Mouse (Mus musculus) small intestine, adult 2 months (tissue): ENCODE data around the gene Aifm2. TPM values are rescaled to one million over a fixed set of nuclear protein-coding genes. Genes with fewer than 3 reads are reported as not detected.

ENCODE experiments used
- H3K27ac ChIP-seq: fragments of 200-500 bp; 2 replicates; pipeline ENCODE4 v1.5.1; 2012; ENCODE audit warnings: low read depth, low read length, control low read depth, inconsistent platforms; ENCODE audit not compliant: insufficient read depth
- H3K27me3 ChIP-seq: fragments of 200-500 bp; 2 replicates; pipeline ENCODE4 v1.6.1; 2012; ENCODE audit warnings: mild to moderate bottlenecking, moderate library complexity, low read length, inconsistent platforms; ENCODE audit not compliant: control insufficient read depth, insufficient read depth
- H3K36me3 ChIP-seq: fragments of 200-500 bp; 2 replicates; pipeline ENCODE4 v1.6.1; 2012; ENCODE audit warnings: mild to moderate bottlenecking, low read length, control low read depth, inconsistent platforms; ENCODE audit not compliant: control insufficient read depth, insufficient read depth
- H3K4me1 ChIP-seq: fragments of 200-500 bp; 2 replicates; pipeline ENCODE4 v1.6.1; 2012; ENCODE audit warnings: low read length, inconsistent platforms, mixed read lengths; ENCODE audit not compliant: control insufficient read depth, insufficient read depth, insufficient read length
- H3K4me3 ChIP-seq: fragments of 200-500 bp; 2 replicates; pipeline ENCODE4 v1.5.1; 2012; ENCODE audit warnings: low read depth, mild to moderate bottlenecking, control low read depth, inconsistent platforms, low read length, moderate library complexity
- CTCF ChIP-seq: fragments of 200-500 bp; IDR thresholded peaks from 2 replicates; pipeline ENCODE4 v1.5.1; 2012; ENCODE audit warnings: low read depth, mild to moderate bottlenecking, control low read depth, inconsistent platforms, low read length, moderate library complexity, mixed read lengths; ENCODE audit not compliant: insufficient replicate concordance, insufficient read length; ENCODE audit errors: extremely low read depth
- POLR2A ChIP-seq: fragments of 200-500 bp; IDR thresholded peaks from 2 replicates; pipeline ENCODE4 v1.6.1; 2012; ENCODE audit warnings: low read depth, mild to moderate bottlenecking, control low read depth, inconsistent platforms, low read length, moderate library complexity
- WGBS: fragments of 180-500 bp; shearing (Covaris S2); methylation state at CpG from one replicate; pipeline ENCODE4 v1.1.7; 2018; 5-methylcytosine and 5-hydroxymethylcytosine counted together
- polyA plus RNA-seq: library from polyadenylated mRNA; depleted of rRNA; stranded (reverse); fragments of >200 nt; gene quantifications from 2 replicates; pipeline ENCODE4 v1.2.3, GENCODE M21; 2012

Aifm2 gene
- polyA plus RNA-seq, 1 experiment: 6.7 TPM

- 91% methylated on average over 12 of the region's 12 CpGs for WGBS
- Histone ChIP-seq H3K4me3 (no peak overlapping the region), H3K4me1 (peaks cover 14% of the 10 kb centered on the region), H3K27ac (no peak overlapping the region), H3K36me3 (no peaks in the 10 kb centered on the region), H3K27me3 (no peaks in the 10 kb centered on the region)
- TF ChIP-seq POLR2A: no peak
- no peak for TF ChIP-seq CTCF
Observed at GRCm38 (mm10) chr10:61717406-61718296, 2.6 kb downstream of the Aifm2 start.

GRCm38 (mm10) chr10:61720331-61720730 is 5.3 kb downstream of the Aifm2 start:
- Histone ChIP-seq H3K27me3 (no peaks in the 10 kb centered on the region), H3K36me3 (no peaks in the 10 kb centered on the region), H3K4me1 (peaks cover 6% of the 10 kb centered on the region), H3K4me3 (no peak overlapping the region), H3K27ac (no peak overlapping the region)
- WGBS: 90% methylated on average over 7 of the region's 7 CpGs
- no peak for TF ChIP-seq POLR2A
- TF ChIP-seq CTCF: no peak

- TF ChIP-seq CTCF: no peak
- WGBS: 32% methylated on average over 3 of the region's 3 CpGs
Observed at GRCm38 (mm10) chr10:61722215-61722614, 7.2 kb downstream of the Aifm2 start.

GRCm38 (mm10) chr10:61723271-61723670 is 8.2 kb downstream of the Aifm2 start:
- Histone ChIP-seq H3K27me3 (no peaks in the 10 kb centered on the region), H3K4me3 (no peak overlapping the region), H3K4me1 (peaks cover 5% of the 10 kb centered on the region), H3K27ac (no peak overlapping the region), H3K36me3 (peaks cover 5% of the 10 kb centered on the region; the same call in 1 of the 2 replicates)
- TF ChIP-seq CTCF (no peak), POLR2A (no peak)
- WGBS: 79% methylated on average over 6 of the region's 6 CpGs

More at GRCm38 (mm10) chr10:61722215-61722614, 7.2 kb downstream of the Aifm2 start:
- Histone ChIP-seq H3K27ac (no peak overlapping the region), H3K27me3 (no peaks in the 10 kb centered on the region), H3K4me3 (peak overlapping the region; percentile 41; the same call in 1 of the 2 replicates), H3K36me3 (peaks cover 2% of the 10 kb centered on the region; the same call in 1 of the 2 replicates), H3K4me1 (peaks cover 5% of the 10 kb centered on the region)

- H3K4me1 ChIP-seq: peaks cover 2% of the 10 kb centered on the region; the same call in 1 of the 2 replicates
- WGBS: 79% methylated on average over 11 of the region's 11 CpGs
- H3K27me3 ChIP-seq: no peaks in the 10 kb centered on the region
- TF ChIP-seq POLR2A (no peak), CTCF (no peak)
- H3K27ac ChIP-seq: no peak overlapping the region
- peaks cover 8% of the 10 kb centered on the region for H3K36me3 ChIP-seq
- no peak overlapping the region for H3K4me3 ChIP-seq
Observed at GRCm38 (mm10) chr10:61729181-61729580, 14.1 kb downstream of the Aifm2 start.

- Histone ChIP-seq H3K27me3 (no peaks in the 10 kb centered on the region), H3K4me1 (peaks cover 3% of the 10 kb centered on the region; the same call in 1 of the 2 replicates), H3K27ac (no peak overlapping the region), H3K36me3 (peaks cover 8% of the 10 kb centered on the region), H3K4me3 (no peak overlapping the region)
- 96% methylated on average over 6 of the region's 6 CpGs for WGBS
- TF ChIP-seq POLR2A: no peak
- no peak for TF ChIP-seq CTCF
Observed at GRCm38 (mm10) chr10:61730171-61730570, 15.1 kb downstream of the Aifm2 start.

- TF ChIP-seq CTCF (peak; percentile 98; the same call in 1 of the 2 replicates), POLR2A (no peak)
- WGBS: 18% methylated on average over 3 of the region's 3 CpGs
- peaks cover 3% of the 10 kb centered on the region for H3K36me3 ChIP-seq
- H3K27me3 ChIP-seq: no peaks in the 10 kb centered on the region
- H3K27ac ChIP-seq: no peak overlapping the region
- peaks cover 3% of the 10 kb centered on the region; the same call in 1 of the 2 replicates for H3K4me1 ChIP-seq
- no peak overlapping the region for H3K4me3 ChIP-seq
Observed at GRCm38 (mm10) chr10:61734377-61734776, 19.3 kb downstream of the Aifm2 start.
